Mouse (Mus musculus): Measurements from ENCODE around the gene Ins2. TPM values are rescaled to one million over a fixed set of nuclear protein-coding genes. Genes with fewer than 3 reads are reported as not detected.

The Ins2 gene
- polyA plus RNA-seq, 1 experiment, result 0.46 TPM

DNA sequence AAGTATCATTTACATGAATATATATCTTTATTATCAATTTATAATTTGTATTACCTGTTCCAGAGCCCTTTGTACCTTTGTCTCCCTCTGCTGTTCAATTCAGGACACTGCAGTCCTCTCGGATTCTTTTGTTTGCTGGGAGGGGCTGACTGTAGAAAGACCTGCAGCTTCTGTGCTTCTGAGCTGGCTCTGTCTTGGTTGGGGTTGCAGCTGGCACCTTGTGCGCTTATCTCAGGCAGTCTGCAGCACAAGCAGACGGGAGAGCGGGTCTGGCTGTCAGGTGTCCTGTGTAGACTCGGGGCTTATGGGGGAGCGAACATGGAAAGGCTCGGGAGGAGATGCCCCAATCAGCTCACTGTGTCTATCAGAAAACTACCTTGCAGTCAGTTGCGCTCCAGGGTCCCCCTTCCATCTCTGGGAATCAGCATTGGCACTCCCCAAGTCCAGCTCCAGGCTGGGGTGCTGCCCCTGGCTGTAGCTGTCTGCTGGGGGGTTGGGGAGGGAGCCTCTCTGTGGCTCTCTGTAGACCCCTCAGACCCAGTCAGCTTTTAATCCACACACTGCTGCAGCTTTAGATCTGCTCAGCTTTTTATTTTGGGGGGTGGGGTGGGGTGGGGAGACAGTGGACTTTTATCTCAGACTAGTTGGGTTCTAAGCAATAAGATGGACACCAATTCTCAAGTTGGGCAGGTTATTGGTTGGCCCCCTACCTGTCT is 28.2 kb downstream of the Ins2 start:
- H3K27ac ChIP-seq (ENCODE audit: control insufficient read depth, insufficient read depth, low read depth, low read length), result no peak overlapping the region
- TF ChIP-seq POLR2A (IDR thresholded peaks at IDR 0.05; ENCODE audit: control insufficient read depth, low read depth, low read length) (no peak), CTCF (IDR thresholded peaks at IDR 0.05; ENCODE audit: control insufficient read depth, insufficient read depth, insufficient replicate concordance, low read depth, low read length) (0 out of 2 replicates have a peak, but pooled peaks have one; percentile 11)
- no peaks in the 10 kb centered on the region for H3K27me3 ChIP-seq (ENCODE audit: control insufficient read depth, insufficient read depth, low read length)
- H3K36me3 ChIP-seq (ENCODE audit: control insufficient read depth, insufficient read depth, low read length), result no peaks in the 10 kb centered on the region
- H3K4me3 ChIP-seq (ENCODE audit: control insufficient read depth, low read depth, low read length), result no peak overlapping the region
- H3K4me1 ChIP-seq (ENCODE audit: control insufficient read depth, insufficient read depth, low read length), result no peaks in the 10 kb centered on the region

DNA sequence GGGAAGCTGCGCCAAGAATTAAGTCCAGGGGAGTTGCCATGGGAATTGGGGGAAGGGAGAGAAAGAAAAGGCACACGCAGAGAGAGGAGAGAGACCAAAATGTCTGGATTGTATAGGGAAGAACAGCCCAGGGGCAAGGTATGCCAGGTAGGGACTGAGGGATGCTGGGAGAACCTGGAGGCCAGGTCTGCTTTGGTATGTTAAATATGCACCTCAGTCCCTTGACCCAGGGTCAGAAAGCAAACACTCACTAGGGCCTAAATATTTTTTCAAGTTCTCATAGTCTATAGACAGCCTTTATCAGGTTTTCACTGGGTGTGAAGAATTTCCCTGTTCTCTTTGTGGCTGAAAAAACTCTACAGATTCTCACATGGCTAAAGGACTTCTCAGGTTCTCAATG is 36.3 kb downstream of the Ins2 start:
- H3K4me3 ChIP-seq (ENCODE audit: control insufficient read depth, low read depth, low read length), result no peak overlapping the region
- H3K4me1 ChIP-seq (ENCODE audit: control insufficient read depth, insufficient read depth, low read length), result no peaks in the 10 kb centered on the region
- no peak for TF ChIP-seq POLR2A (IDR thresholded peaks at IDR 0.05; ENCODE audit: control insufficient read depth, low read depth, low read length)
- TF ChIP-seq CTCF (IDR thresholded peaks at IDR 0.05; ENCODE audit: control insufficient read depth, insufficient read depth, insufficient replicate concordance, low read depth, low read length), result no peak
- H3K36me3 ChIP-seq (ENCODE audit: control insufficient read depth, insufficient read depth, low read length), result no peaks in the 10 kb centered on the region
- H3K27me3 ChIP-seq (ENCODE audit: control insufficient read depth, insufficient read depth, low read length), result no peaks in the 10 kb centered on the region
- H3K27ac ChIP-seq (ENCODE audit: control insufficient read depth, insufficient read depth, low read depth, low read length), result no peak overlapping the region

DNA sequence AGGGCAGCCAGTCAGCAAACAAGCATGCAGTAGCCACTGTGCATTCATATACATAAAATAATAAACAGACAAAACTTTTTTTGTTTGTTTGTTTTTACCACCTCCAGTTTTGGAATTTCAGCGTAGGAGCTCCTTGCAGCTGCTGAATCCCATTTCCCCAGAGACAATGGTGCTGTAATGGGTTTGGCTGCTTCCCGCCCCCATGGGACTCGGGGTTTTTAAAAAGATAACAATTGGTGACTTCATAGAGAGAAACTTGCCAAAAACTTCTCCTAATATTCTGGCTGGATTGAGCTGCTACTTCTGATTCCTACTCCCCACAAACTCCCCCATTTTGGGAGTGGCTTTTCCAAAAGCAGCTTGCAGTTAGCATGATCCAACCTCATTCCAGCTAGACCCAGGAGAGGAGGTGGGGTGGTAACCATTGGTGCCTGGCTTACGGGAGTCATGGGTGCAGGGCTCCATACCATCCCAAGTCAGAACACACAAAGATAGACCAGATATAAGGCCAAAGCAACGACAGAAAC is 43.8 kb downstream of the Ins2 start:
- Histone ChIP-seq H3K27ac (ENCODE audit: control insufficient read depth, insufficient read depth, low read depth, low read length) (no peak overlapping the region), H3K4me3 (ENCODE audit: control insufficient read depth, low read depth, low read length) (no peak overlapping the region), H3K4me1 (ENCODE audit: control insufficient read depth, insufficient read depth, low read length) (no peaks in the 10 kb centered on the region), H3K27me3 (ENCODE audit: control insufficient read depth, insufficient read depth, low read length) (no peaks in the 10 kb centered on the region), H3K36me3 (ENCODE audit: control insufficient read depth, insufficient read depth, low read length) (no peaks in the 10 kb centered on the region)
- no peak for TF ChIP-seq POLR2A (IDR thresholded peaks at IDR 0.05; ENCODE audit: control insufficient read depth, low read depth, low read length)
- no peak for TF ChIP-seq CTCF (IDR thresholded peaks at IDR 0.05; ENCODE audit: control insufficient read depth, insufficient read depth, insufficient replicate concordance, low read depth, low read length)

DNA sequence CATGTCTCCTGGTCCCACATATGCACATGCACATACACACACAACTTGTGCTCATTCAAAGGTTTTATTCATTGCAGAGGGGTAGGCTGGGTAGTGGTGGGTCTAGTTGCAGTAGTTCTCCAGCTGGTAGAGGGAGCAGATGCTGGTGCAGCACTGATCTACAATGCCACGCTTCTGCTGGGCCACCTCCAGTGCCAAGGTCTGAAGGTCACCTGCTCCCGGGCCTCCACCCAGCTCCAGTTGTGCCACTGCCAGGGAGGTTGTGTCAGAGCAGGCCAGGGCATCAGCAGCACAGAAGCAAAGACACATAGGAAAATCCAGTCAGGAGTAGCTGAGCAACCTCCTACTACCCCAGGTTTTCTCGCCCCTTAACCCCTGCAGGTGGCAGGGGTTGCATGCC is 64.6 kb downstream of the Ins2 start:
- TF ChIP-seq POLR2A (IDR thresholded peaks at IDR 0.05; ENCODE audit: control insufficient read depth, low read depth, low read length), result no peak
- no peak for TF ChIP-seq CTCF (IDR thresholded peaks at IDR 0.05; ENCODE audit: control insufficient read depth, insufficient read depth, insufficient replicate concordance, low read depth, low read length)
- no peaks in the 10 kb centered on the region for H3K27me3 ChIP-seq (ENCODE audit: control insufficient read depth, insufficient read depth, low read length)
- H3K4me3 ChIP-seq (ENCODE audit: control insufficient read depth, low read depth, low read length), result no peak overlapping the region
- H3K27ac ChIP-seq (ENCODE audit: control insufficient read depth, insufficient read depth, low read depth, low read length), result no peak overlapping the region
- H3K36me3 ChIP-seq (ENCODE audit: control insufficient read depth, insufficient read depth, low read length), result no peaks in the 10 kb centered on the region
- no peaks in the 10 kb centered on the region for H3K4me1 ChIP-seq (ENCODE audit: control insufficient read depth, insufficient read depth, low read length)

DNA sequence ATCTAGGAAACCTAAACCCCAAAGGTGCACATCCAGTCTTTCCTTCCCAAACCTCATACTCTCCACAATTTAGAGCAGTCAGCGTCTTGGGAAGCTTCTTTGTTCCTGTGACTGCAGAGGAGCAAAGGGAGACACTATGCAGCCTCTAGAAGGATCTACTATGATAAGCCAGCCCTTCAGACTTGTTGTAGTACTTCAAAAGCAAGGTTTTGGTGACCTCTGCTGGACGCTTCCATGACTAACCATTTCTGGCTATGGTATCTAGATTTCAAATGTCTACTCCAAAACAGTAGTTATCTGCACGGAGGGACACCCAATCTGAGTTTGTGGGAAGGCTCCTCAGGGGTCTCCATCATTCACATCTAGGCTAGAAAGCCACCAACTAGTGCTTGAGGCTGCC is 67.5 kb downstream of the Ins2 start:
- Histone ChIP-seq H3K4me3 (ENCODE audit: control insufficient read depth, low read depth, low read length) (no peak overlapping the region), H3K36me3 (ENCODE audit: control insufficient read depth, insufficient read depth, low read length) (no peaks in the 10 kb centered on the region), H3K27ac (ENCODE audit: control insufficient read depth, insufficient read depth, low read depth, low read length) (no peak overlapping the region), H3K27me3 (ENCODE audit: control insufficient read depth, insufficient read depth, low read length) (no peaks in the 10 kb centered on the region), H3K4me1 (ENCODE audit: control insufficient read depth, insufficient read depth, low read length) (no peaks in the 10 kb centered on the region)
- TF ChIP-seq POLR2A (IDR thresholded peaks at IDR 0.05; ENCODE audit: control insufficient read depth, low read depth, low read length), result no peak
- TF ChIP-seq CTCF (IDR thresholded peaks at IDR 0.05; ENCODE audit: control insufficient read depth, insufficient read depth, insufficient replicate concordance, low read depth, low read length), result no peak

DNA sequence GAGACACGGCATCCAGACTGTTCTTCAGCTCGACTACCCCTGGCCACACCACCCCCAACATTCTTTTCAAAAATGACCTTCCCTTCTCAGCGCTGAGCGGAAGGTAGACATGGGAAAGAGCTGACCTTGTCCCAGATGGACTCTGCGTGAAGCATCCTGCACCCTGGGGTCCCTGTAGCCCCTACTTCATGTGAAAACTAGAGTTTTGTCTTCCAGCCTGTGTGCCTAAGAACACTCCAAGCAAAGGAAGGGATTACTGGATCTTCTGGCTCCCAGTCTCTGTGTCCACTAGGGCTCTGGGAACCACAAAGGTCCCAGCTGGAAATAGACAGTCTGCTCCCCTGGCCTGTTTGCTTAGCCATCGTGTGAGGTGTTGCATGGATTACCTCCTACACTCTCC is 68.0 kb downstream of the Ins2 start:
- TF ChIP-seq POLR2A (IDR thresholded peaks at IDR 0.05; ENCODE audit: control insufficient read depth, low read depth, low read length) (no peak), CTCF (IDR thresholded peaks at IDR 0.05; ENCODE audit: control insufficient read depth, insufficient read depth, insufficient replicate concordance, low read depth, low read length) (no peak)
- H3K4me3 ChIP-seq (ENCODE audit: control insufficient read depth, low read depth, low read length), result no peak overlapping the region
- no peaks in the 10 kb centered on the region for H3K4me1 ChIP-seq (ENCODE audit: control insufficient read depth, insufficient read depth, low read length)
- H3K27me3 ChIP-seq (ENCODE audit: control insufficient read depth, insufficient read depth, low read length), result no peaks in the 10 kb centered on the region
- H3K27ac ChIP-seq (ENCODE audit: control insufficient read depth, insufficient read depth, low read depth, low read length), result no peak overlapping the region
- H3K36me3 ChIP-seq (ENCODE audit: control insufficient read depth, insufficient read depth, low read length), result no peaks in the 10 kb centered on the region

DNA sequence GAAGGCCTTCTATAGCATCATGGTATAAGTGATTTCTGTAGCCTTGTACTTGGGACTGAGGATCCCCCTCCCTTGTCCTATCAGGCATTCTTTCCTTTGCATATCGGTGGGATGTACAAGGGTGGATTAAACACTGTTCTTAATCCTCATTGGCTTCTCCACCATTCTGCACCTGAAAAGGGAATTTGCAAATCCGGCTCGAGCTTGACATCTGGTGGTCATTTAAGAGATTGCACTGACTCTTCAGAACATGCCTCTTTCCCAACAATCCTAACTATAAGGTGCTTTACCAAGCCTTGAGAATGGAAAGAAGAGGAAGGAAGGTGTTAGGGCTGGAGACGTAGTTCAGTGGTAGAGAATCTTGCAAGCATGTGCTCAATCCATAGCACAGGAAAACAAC is 71.1 kb downstream of the Ins2 start:
- Histone ChIP-seq H3K27me3 (ENCODE audit: control insufficient read depth, insufficient read depth, low read length) (no peaks in the 10 kb centered on the region), H3K4me1 (ENCODE audit: control insufficient read depth, insufficient read depth, low read length) (no peaks in the 10 kb centered on the region), H3K27ac (ENCODE audit: control insufficient read depth, insufficient read depth, low read depth, low read length) (no peak overlapping the region), H3K36me3 (ENCODE audit: control insufficient read depth, insufficient read depth, low read length) (no peaks in the 10 kb centered on the region), H3K4me3 (ENCODE audit: control insufficient read depth, low read depth, low read length) (no peak overlapping the region)
- no peak; the same call in 1 of the 2 replicates for TF ChIP-seq CTCF (IDR thresholded peaks at IDR 0.05; ENCODE audit: control insufficient read depth, insufficient read depth, insufficient replicate concordance, low read depth, low read length)
- no peak for TF ChIP-seq POLR2A (IDR thresholded peaks at IDR 0.05; ENCODE audit: control insufficient read depth, low read depth, low read length)
